Mouse (Mus musculus): Measurements from ENCODE around the gene Rps27a. TPM values are rescaled to one million over a fixed set of nuclear protein-coding genes. Genes with fewer than 3 reads are reported as not detected.

Rps27a gene
- total and polyA plus RNA-seq, 3 experiments: 560 to 2,403 (median 1,339) TPM

- TF ChIP-seq RAD21 (IDR thresholded peaks at IDR 0.05; ENCODE audit: low read depth, low read length) (no peak), SMC3 (IDR thresholded peaks at IDR 0.05; ENCODE audit: low read depth, low read length) (peak; percentile 15; the same call in 1 of the 2 replicates), POLR2AphosphoS5 (IDR thresholded peaks at IDR 0.05; ENCODE audit: borderline replicate concordance, low read depth, low read length) (peak; percentile 85; the same call in 1 of the 2 replicates), E2F4 (IDR thresholded peaks at IDR 0.05; ENCODE audit: borderline replicate concordance, low read depth, low read length) (0 out of 2 replicates have a peak, but pooled peaks have one; percentile 24)
Observed at GRCm38 (mm10) chr11:29547752-29548503, at the start of gene Rps27a, which contains the start of gene Clhc1 (continued).

GRCm38 (mm10) chr11:29597159-29597558 lies 49.2 kb upstream of the Rps27a start:
- no peak overlapping the region for H3K27ac ChIP-seq (ENCODE audit: control insufficient read depth, low read depth, low read length)
- DNase-seq (ENCODE audit: low read depth, low spot score): no peak
- no peak overlapping the region for H3K4me3 ChIP-seq (ENCODE audit: control insufficient read depth in 1 of 2, insufficient read depth in 1 of 2, low read depth in 2 of 2, low read length in 2 of 2)
- no peaks in the 10 kb centered on the region for H3K4me1 ChIP-seq (ENCODE audit: control insufficient read depth in 1 of 2, insufficient read depth in 2 of 2, low read length in 2 of 2)
- H3K27me3 ChIP-seq (ENCODE audit: control insufficient read depth in 1 of 2, insufficient read depth in 2 of 2, low read length in 2 of 2): peaks cover 0 to 2% of the 10 kb centered on the region in 2 experiments; a peak in 1 of 4 replicates
- H3K9me3 ChIP-seq (replicated peaks; ENCODE audit: insufficient read depth, low read length): no peaks in the 10 kb centered on the region
- TF ChIP-seq GATA1 (IDR thresholded peaks at IDR 0.05; ENCODE audit: low read depth, low read length) (no peak), POLR2A (IDR thresholded peaks at IDR 0.05; ENCODE audit: control insufficient read depth in 1 of 2, insufficient read depth in 1 of 2, low read depth in 1 of 2, low read length in 2 of 2, poor library complexity in 1 of 2) (no peak), UBTF (IDR thresholded peaks at IDR 0.05; ENCODE audit: borderline replicate concordance, insufficient read depth, low read depth, low read length) (no peak), POLR2AphosphoS2 (IDR thresholded peaks at IDR 0.05; ENCODE audit: low read length) (no peak), ZMIZ1 (IDR thresholded peaks at IDR 0.05; ENCODE audit: low read depth, low read length) (no peak), SMC3 (IDR thresholded peaks at IDR 0.05; ENCODE audit: low read depth, low read length) (no peak), NELFE (IDR thresholded peaks at IDR 0.05; ENCODE audit: low read depth, low read length) (no peak), USF2 (IDR thresholded peaks at IDR 0.05; ENCODE audit: borderline replicate concordance in 1 of 2, insufficient read depth in 1 of 2, low read depth in 1 of 2, low read length in 2 of 2) (no peak), HCFC1 (IDR thresholded peaks at IDR 0.05; ENCODE audit: low read depth, low read length) (no peak), CHD2 (IDR thresholded peaks at IDR 0.05; ENCODE audit: low read length) (no peak), TBP (IDR thresholded peaks at IDR 0.05; ENCODE audit: low read depth, low read length) (no peak), MAX (IDR thresholded peaks at IDR 0.05; ENCODE audit: low read length) (no peak), ZNF384 (IDR thresholded peaks at IDR 0.05; ENCODE audit: low read depth, low read length) (no peak), JUND (IDR thresholded peaks at IDR 0.05; ENCODE audit: low read depth, low read length) (no peak)
- H3K9ac ChIP-seq (ENCODE audit: control insufficient read depth, low read depth, low read length, poor library complexity, severe bottlenecking): no peak overlapping the region
- no peaks in the 10 kb centered on the region for H3K79me2 ChIP-seq (ENCODE audit: control insufficient read depth, insufficient read depth, low read length, poor library complexity)
- H3K36me3 ChIP-seq (ENCODE audit: control insufficient read depth in 1 of 2, insufficient read depth in 2 of 2, low read length in 2 of 2): no peaks in the 10 kb centered on the region

GRCm38 (mm10) chr11:29595217-29595616 lies 47.3 kb upstream of the Rps27a start:
- H3K4me1 ChIP-seq (ENCODE audit: control insufficient read depth in 1 of 2, insufficient read depth in 2 of 2, low read length in 2 of 2): no peaks in the 10 kb centered on the region
- TF ChIP-seq RCOR1 (IDR thresholded peaks at IDR 0.05; ENCODE audit: low read depth, low read length) (no peak), ZKSCAN1 (IDR thresholded peaks at IDR 0.05; ENCODE audit: low read depth, low read length) (no peak), KAT2A (conservative IDR thresholded peaks at IDR 0.05; ENCODE audit: low read depth, low read length) (no peak), ZC3H11A (IDR thresholded peaks at IDR 0.05; ENCODE audit: low read depth, low read length) (no peak), GABPA (IDR thresholded peaks at IDR 0.05; ENCODE audit: low read depth, low read length) (no peak), MEF2A (IDR thresholded peaks at IDR 0.05; ENCODE audit: extremely low read depth, insufficient replicate concordance, low read depth, low read length, poor library complexity, severe bottlenecking) (no peak), TBP (IDR thresholded peaks at IDR 0.05; ENCODE audit: low read depth, low read length) (no peak), ZNF384 (IDR thresholded peaks at IDR 0.05; ENCODE audit: low read depth, low read length) (no peak), USF1 (IDR thresholded peaks at IDR 0.05; ENCODE audit: low read depth, low read length) (no peak), SMC3 (IDR thresholded peaks at IDR 0.05; ENCODE audit: low read depth, low read length) (no peak), EP300 (IDR thresholded peaks at IDR 0.05; ENCODE audit: low read depth in 1 of 2, low read length in 2 of 2) (no peak), ELF1 (IDR thresholded peaks at IDR 0.05; ENCODE audit: low read depth, low read length) (no peak), ETS1 (IDR thresholded peaks at IDR 0.05; ENCODE audit: low read depth, low read length) (no peak)
- H3K27ac ChIP-seq (ENCODE audit: control insufficient read depth, low read depth, low read length): no peak overlapping the region
- H3K9ac ChIP-seq (ENCODE audit: control insufficient read depth, low read depth, low read length, poor library complexity, severe bottlenecking): no peak overlapping the region
- no peak for DNase-seq (ENCODE audit: low read depth, low spot score)
- no peak overlapping the region for H3K4me3 ChIP-seq (ENCODE audit: control insufficient read depth in 1 of 2, insufficient read depth in 1 of 2, low read depth in 2 of 2, low read length in 2 of 2)
- H3K9me3 ChIP-seq (replicated peaks; ENCODE audit: insufficient read depth, low read length): no peaks in the 10 kb centered on the region
- no peaks in the 10 kb centered on the region for H3K79me2 ChIP-seq (ENCODE audit: control insufficient read depth, insufficient read depth, low read length, poor library complexity)
- H3K36me3 ChIP-seq (ENCODE audit: control insufficient read depth in 1 of 2, insufficient read depth in 2 of 2, low read length in 2 of 2): no peaks in the 10 kb centered on the region
- H3K27me3 ChIP-seq (ENCODE audit: control insufficient read depth in 1 of 2, insufficient read depth in 2 of 2, low read length in 2 of 2): peaks cover 0 to 2% of the 10 kb centered on the region in 2 experiments; a peak in 1 of 4 replicates
